Mouse (Mus musculus): Measurements from ENCODE around the gene Pirt. TPM values are rescaled to one million over a fixed set of nuclear protein-coding genes. Genes with fewer than 3 reads are reported as not detected.

The Pirt gene
- total RNA-seq, 2 experiments from 2014 or later: 9.1 to 11.5 TPM

DNA sequence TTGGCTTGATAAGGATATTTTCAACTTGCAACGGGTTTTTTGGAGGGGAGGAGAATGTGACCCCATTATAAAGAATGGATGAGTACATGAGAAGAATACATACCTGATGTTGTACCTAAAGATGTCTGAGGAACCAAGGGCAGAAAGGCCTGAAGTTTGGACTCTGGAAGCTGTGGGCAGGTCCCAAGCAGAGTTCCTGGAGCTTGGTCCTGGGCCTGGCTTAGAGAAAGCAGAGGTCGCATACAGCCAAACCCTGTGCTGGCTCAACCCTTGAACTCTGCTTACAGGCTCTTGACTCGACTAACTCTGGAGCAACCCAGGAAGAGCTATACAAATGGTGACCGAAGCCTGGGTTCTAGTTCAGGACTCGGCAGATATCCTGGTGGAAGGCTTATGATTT lies 30.2 kb downstream of the Pirt start:
- DNase-seq (ENCODE audit: low spot score): no peak
- intact Hi-C loops (cut with DNase I): no loop called here

GRCm38 (mm10) chr11:66945224-66945767 lies 33.5 kb downstream of the Pirt start:
- intact Hi-C loops (cut with DNase I): no loop called here
- DNase-seq (ENCODE audit: low spot score): no peak

DNA sequence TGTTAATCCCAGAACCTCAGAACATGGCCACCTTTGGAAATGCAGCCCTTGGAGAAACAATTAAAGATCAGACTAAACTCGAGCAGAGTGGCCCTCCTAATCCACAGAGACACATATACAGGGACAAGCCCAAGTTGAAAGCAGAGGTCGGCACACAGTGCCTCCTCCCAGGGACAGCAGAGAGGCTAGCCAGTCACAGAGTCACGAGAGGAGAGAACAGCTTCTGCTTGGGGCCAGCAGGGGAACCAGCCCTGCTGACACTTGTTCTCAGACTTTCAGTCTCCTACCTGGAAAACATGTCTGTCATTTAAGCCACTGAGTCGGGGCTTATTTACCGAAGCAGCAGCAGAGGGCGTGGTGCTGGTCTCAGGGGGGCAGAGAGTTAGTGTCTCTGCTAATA lies 34.7 kb downstream of the Pirt start:
- intact Hi-C loops (cut with DNase I): no loop called here

DNA sequence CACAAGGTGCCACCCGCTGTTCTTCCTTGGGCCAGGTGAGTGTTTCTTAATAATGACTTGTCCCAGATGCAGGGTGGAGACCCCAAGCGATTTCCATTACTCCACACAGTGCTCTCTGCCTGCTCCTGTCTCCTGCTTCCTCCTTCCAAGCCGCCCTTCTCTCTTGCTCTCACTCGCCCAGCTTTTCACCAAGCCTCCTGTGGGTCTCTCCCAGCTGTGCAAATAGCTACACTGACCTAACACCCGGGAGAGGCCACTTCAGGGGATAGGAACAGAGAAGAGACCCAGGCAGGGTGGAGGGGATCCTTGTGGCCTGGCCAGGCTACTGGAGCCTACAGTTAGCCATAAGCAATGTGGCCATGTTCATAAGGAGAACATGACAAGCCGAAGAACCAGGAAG lies 35.1 kb downstream of the Pirt start:
- intact Hi-C loops (cut with DNase I): no loop called here
- no peak for DNase-seq (ENCODE audit: low spot score)

More for the DNA sequence above, 34.7 kb downstream of the Pirt start:
- no peak for DNase-seq (ENCODE audit: low spot score)

- DNase-seq (ENCODE audit: low spot score): no peak
- intact Hi-C loops (cut with DNase I): no loop called here
These were observed 44.5 kb downstream of the Pirt start, which contains the start of gene Tmem238l for GRCm38 (mm10) chr11:66956303-66956702. Gene Tmem238l, plus strand, starts transcription at chr11:66956638.

- intact Hi-C loops (cut with DNase I): no loop called here
- no peak for DNase-seq (ENCODE audit: low spot score)
These were observed 49.0 kb downstream of the Pirt start for GRCm38 (mm10) chr11:66960797-66961196.

DNA sequence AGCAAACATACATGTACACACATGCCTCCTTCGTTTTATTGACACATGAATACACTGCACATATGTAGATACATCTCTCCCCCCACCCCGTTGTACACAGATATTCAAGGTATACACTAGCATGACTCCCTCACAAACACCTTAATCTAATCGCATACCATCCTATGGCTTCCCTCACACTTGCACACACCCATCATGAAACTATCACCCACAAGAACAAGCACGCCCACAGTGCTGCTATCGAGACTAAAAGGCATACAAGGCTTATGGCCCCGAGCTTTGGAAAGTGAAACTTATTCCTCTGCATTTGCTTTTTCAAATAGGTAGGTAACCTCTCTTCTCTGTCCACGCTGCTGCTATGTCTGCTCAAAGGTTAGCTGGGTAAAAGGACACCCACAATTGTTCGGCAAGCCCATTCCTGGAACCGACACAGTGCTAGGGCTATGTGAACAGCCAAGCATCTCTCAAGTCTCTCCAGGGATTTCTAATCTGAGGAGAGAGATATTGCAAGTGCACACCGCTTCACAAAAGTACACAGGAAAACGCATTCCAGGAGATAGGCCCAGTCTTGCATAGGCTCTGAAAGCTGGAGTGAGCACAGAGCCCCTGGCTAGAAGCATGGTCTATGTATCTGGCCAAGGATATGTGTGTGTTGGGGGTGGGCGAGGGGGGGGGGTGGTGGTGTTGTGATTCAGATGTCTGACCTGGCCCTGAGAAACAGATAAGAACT lies 49.8 kb downstream of the Pirt start:
- no peak for DNase-seq (ENCODE audit: low spot score)

DNA sequence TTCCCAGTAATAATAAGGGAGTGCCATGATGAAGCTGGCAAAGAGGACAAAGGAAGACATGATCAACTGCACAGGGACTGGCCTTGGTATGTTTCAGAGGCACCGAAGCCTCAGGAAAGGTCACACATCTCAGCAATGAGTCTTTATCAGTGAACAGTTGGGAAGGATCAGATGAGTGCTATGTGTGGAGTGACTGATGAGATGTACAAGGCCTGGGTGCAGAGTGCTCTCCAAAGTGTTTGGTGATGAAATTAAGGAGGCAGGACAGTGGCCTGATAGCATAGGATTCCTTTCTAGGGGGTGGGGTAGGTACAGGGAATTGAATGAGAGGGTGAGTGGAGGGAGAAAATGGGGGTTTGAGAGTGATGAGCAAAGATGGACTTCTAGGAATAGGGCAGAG lies 51.7 kb downstream of the Pirt start:
- intact Hi-C loops (cut with DNase I): no loop called here
- DNase-seq (ENCODE audit: low spot score): no peak

More for the DNA sequence above, 49.8 kb downstream of the Pirt start:
- intact Hi-C loops (cut with DNase I): no loop called here

DNA sequence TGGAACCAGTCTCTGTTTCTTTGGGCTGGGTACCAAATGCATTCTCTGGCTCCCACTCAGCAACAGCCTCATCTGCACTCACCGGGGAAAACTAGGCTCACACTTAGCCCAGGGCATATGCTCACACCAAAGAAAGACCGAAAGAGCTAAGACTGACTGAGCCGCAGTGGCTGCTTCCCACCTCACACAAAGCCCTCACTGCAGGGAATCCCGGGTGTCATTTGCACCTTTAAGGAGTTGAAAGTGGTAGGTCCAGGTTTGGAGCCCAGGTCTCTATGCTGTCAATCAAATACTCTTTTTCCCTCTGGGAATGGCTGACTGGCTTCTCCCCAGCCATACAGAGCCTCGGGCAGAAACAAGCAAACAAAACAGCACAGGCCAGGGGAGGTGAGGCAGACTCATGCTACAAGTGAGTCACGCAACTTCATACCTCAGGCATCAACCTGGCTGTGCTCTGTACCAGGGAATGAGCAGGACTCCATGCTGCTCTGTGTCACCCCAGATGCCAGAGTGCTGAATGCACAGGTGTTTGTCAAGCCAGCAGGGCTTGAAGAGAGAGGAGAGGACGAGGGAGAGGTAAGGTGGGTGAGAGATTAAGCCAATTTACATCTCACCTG lies 54.8 kb downstream of the Pirt start:
- DNase-seq (ENCODE audit: low spot score): no peak
- intact Hi-C loops (cut with DNase I): no loop called here

DNA sequence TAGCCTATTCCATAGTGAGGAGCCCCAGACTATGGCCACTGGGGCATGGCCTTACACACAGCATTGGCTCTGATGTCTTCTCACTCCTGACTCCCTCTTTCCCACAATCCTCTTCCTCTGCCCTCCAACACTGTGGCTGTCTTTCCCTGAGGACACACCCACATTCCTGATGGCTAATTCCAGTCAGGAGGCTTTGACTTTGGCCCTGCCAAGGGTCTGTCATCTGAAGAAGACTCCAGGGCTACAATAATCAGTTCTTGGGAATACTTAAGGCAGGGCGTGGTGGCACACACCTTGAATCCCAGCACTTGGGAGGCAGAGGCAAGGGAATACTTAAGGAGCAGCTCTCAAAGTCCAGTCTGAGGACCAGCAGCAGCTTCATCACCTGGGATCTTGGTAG lies 56.8 kb downstream of the Pirt start:
- intact Hi-C loops (cut with DNase I): no loop called here

GRCm38 (mm10) chr11:66973507-66973906 lies 61.7 kb downstream of the Pirt start:
- intact Hi-C loops (cut with DNase I): no loop called here
- no peak for DNase-seq (ENCODE audit: low spot score)

More for the DNA sequence above, 56.8 kb downstream of the Pirt start:
- DNase-seq (ENCODE audit: low spot score): no peak

DNA sequence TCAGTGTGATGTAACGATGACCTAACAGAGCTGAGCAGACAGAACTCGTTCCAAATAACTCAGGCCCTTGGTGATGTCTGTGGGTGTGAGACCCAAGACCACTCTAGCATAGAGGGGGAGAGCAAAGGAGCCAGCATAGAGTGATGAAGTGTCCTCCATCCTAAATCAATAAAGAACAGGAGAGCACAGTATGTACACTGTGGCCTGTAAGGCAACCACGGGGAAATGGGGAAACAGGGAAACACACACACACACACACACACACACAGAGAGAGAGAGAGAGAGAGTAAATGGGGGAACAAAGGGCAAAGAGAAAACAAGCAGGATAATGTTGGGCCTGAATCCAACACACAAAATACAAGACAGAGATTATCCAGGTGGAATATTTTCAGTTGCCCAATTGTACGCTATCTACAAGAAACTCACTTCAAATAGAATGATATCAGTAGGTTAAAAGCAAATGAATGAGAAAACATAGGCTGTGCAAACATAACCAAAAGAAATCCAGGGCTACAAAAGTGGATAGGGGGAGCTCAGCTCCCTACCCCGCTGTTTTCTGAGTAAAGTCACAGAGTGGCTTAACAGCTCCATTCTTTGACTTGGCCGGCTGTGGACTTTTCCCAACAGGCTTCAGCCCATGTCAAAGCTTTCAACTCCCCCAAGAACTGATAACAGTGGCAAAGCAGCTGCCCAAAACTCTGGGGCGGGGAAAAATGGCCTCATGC lies 64.0 kb downstream of the Pirt start:
- DNase-seq (ENCODE audit: low spot score): no peak
- intact Hi-C loops (cut with DNase I): no loop called here

Other genes starting within 250 kb of the Pirt start
- gene Tmem238l, start 44.7 kb downstream of the Pirt start, total RNA-seq (2021): not detected
- 1 to 10 TPM; 1.4 to 1.5 TPM for gene Tmem220, start 113.2 kb downstream of the Pirt start, total RNA-seq (2021)
- gene Adprm, start 140.6 kb downstream of the Pirt start, total RNA-seq (2021): 10 to 100 TPM; 13.3 to 14.5 TPM
- gene Sco1, start 140.7 kb downstream of the Pirt start, total RNA-seq (2021): 10 to 100 TPM; 19.0 to 19.5 TPM
- gene Myh3, start 166.3 kb downstream of the Pirt start, total RNA-seq (2021): not detected